Mouse (Mus musculus): ENCODE results near the gene Mterf4.

- TF ChIP-seq POLR2A (IDR thresholded peaks at IDR 0.05; ENCODE audit: low read depth, low read length) (peak; percentile 24; the same call in 1 of the 2 replicates), CTCF (IDR thresholded peaks at IDR 0.05; ENCODE audit: borderline replicate concordance, insufficient read depth, low read length) (no peak)
These were observed 37.2 kb upstream of the Mterf4 start, which contains the start of the genes Ppp1r7 and Pask for GRCm38 (mm10) chr1:93342648-93343503.

Data from embryonic fibroblast, embryonic 13.5 days (primary cell).